Mouse (Mus musculus) thymus, adult 2 months (tissue): ENCODE measurements around the gene Gm28048.

Experiments used
- CTCF ChIP-seq: fragments of 200-500 bp; IDR thresholded peaks from 2 replicates; pipeline ENCODE4 v1.5.1; 2012; ENCODE audit warnings: mild to moderate bottlenecking, control low read depth, low read length, moderate library complexity, borderline replicate concordance; ENCODE audit not compliant: control insufficient read depth, poor library complexity, insufficient read depth; ENCODE audit errors: extremely low read depth
- POLR2A ChIP-seq: fragments of 200-500 bp; IDR thresholded peaks from 2 replicates; pipeline ENCODE4 v1.6.1; 2012; ENCODE audit warnings: mild to moderate bottlenecking, low read length, control low read depth, moderate library complexity; ENCODE audit not compliant: control insufficient read depth, poor library complexity, insufficient read depth; ENCODE audit errors: extremely low read depth

- no peak for TF ChIP-seq CTCF
- no peak for TF ChIP-seq POLR2A
Observed at GRCm38 (mm10) chr11:22900041-22900440, 81.8 kb downstream of the Gm28048 start.
